Mouse (Mus musculus) spleen, adult 2 months (tissue): Measurements from ENCODE around the gene Ttc38.

Experiments used
- CTCF ChIP-seq: fragments of 200-500 bp; IDR thresholded peaks from 2 replicates; pipeline ENCODE4 v1.5.1; 2011; ENCODE audit warnings: mild to moderate bottlenecking, inconsistent platforms; ENCODE audit not compliant: insufficient read depth, insufficient read length, insufficient replicate concordance; ENCODE audit errors: extremely low read depth
- POLR2A ChIP-seq: fragments of 200-500 bp; IDR thresholded peaks from 2 replicates; pipeline ENCODE4 v1.6.1; 2011; ENCODE audit warnings: low read depth, low read length, inconsistent platforms

- no peak for TF ChIP-seq CTCF
- no peak for TF ChIP-seq POLR2A
Observed at GRCm38 (mm10) chr15:85877336-85877735, 45.2 kb downstream of the Ttc38 start.
